ENCODE assay signal across 33 mouse cellular contexts in the genomic region with DNA sequence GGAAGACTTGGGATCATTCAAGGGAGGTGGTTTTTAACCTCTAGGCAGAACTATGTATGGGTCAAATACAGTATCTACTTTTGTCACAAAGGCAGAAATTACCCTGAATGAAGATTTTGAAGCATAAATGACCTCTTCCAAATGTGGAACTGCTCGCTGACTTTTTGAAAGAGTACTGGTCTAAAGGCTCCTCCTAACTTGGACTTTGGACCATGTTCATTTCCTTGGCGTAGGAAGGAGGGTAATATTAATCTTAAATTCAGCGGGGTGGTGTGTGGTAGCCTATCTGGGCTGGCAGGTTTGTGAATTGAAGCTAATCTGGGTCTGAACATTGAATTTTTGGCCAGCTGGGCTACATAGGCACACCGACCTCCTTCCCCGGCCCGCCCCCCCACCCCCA. TPM values are rescaled to one million over a fixed set of nuclear protein-coding genes. Genes with fewer than 3 reads are reported as not detected.
DNase-seq lines count a peak whose midpoint lies in the region; ATAC-seq and TF ChIP-seq lines count a peak whose summit lies in the region.
"Had no signal": no experiment of that assay in that cellular context is flagged by ENCODE, and none has a peak within 500 bp of the region (broad histone marks: within the 10 kb centered on the region; RNA-seq: fewer than 3 reads in every experiment).

No protein-coding gene starts in this region.

- no peaks in the 10 kb centered on the region for H3K27me3 ChIP-seq in kidney, embryonic 15.5 days
- H3K27me3 ChIP-seq in intestine, embryonic 16.5 days (replicated peaks; ENCODE audit: control insufficient read depth, insufficient read depth, low read length), result no peaks in the 10 kb centered on the region
- H3K27me3 ChIP-seq in small intestine, adult 2 months (ENCODE audit: control insufficient read depth, insufficient read depth, low read length), result no peaks in the 10 kb centered on the region
- H3K27me3 ChIP-seq in forebrain, embryonic 13.5 days, result no peaks in the 10 kb centered on the region
- H3K27me3 ChIP-seq: embryonic facial prominence, embryonic 13.5 days; hindbrain, embryonic 12.5 days; limb, embryonic 15.5 days; megakaryocyte, embryonic 14.5 days; neural tube, embryonic 12.5 days had no signal

- WGBS in kidney, embryonic 15.5 days, result 86% methylated on average over 6 of the region's 6 CpGs
- 72% methylated on average over 6 of the region's 6 CpGs for WGBS in intestine, embryonic 16.5 days
- 36% methylated on average over 6 of the region's 6 CpGs for WGBS in small intestine, adult 2 months
- WGBS in forebrain, embryonic 13.5 days, result 81% methylated on average over 6 of the region's 6 CpGs

- ATAC-seq in kidney, embryonic 15.5 days (replicated peaks; ENCODE audit: low FRiP score), result no peak
- ATAC-seq in intestine, embryonic 16.5 days, result no peak
- no peak for ATAC-seq in forebrain, embryonic 13.5 days

- H3K4me2 ChIP-seq in kidney, embryonic 15.5 days, result peak overlapping the region; percentile 14; the same call in 1 of the 2 replicates
- H3K4me2 ChIP-seq in intestine, embryonic 16.5 days (ENCODE audit: low read depth, low read length), result peak overlapping the region; percentile 27; the same call in 1 of the 2 replicates
- H3K4me2 ChIP-seq in forebrain, embryonic 13.5 days, result no peak overlapping the region

- no peak for TF ChIP-seq CTCF in gastrocnemius, adult 2 months (IDR thresholded peaks at IDR 0.05)
- TF ChIP-seq CTCF in small intestine, adult 2 months (IDR thresholded peaks at IDR 0.05; ENCODE audit: extremely low read depth, insufficient read length, insufficient replicate concordance, low read depth, low read length), result no peak

- H3K4me1 ChIP-seq in kidney, embryonic 15.5 days, result peaks cover 14% of the 10 kb centered on the region
- peaks cover 13% of the 10 kb centered on the region for H3K4me1 ChIP-seq in intestine, embryonic 16.5 days (ENCODE audit: control insufficient read depth, insufficient read depth, low read length)
- peaks cover 7% of the 10 kb centered on the region; the same call in 1 of the 2 replicates for H3K4me1 ChIP-seq in small intestine, adult 2 months (ENCODE audit: control insufficient read depth, insufficient read depth, insufficient read length, low read length)
- peaks cover 28% of the 10 kb centered on the region for H3K4me1 ChIP-seq in forebrain, embryonic 13.5 days

- H3K27ac ChIP-seq in gastrocnemius, adult 2 months, result peak overlapping the region; percentile 91; the same call in 1 of the 2 replicates
- no peak overlapping the region for H3K27ac ChIP-seq in kidney, embryonic 15.5 days
- H3K27ac ChIP-seq in intestine, embryonic 16.5 days (ENCODE audit: low read length), result 0 out of 2 replicates have a peak overlapping the region, but pooled peaks have one; percentile 4
- peak overlapping the region; percentile 80 for H3K27ac ChIP-seq in small intestine, adult 2 months (ENCODE audit: insufficient read depth, low read depth, low read length)
- no peak overlapping the region for H3K27ac ChIP-seq in forebrain, embryonic 13.5 days
- H3K27ac ChIP-seq: embryonic facial prominence, embryonic 13.5 days; hindbrain, embryonic 12.5 days; left cerebral cortex, adult 2 months; limb, embryonic 15.5 days; neural tube, embryonic 12.5 days had no signal

- no peaks in the 10 kb centered on the region for H3K9me3 ChIP-seq in kidney, embryonic 15.5 days (replicated peaks)
- H3K9me3 ChIP-seq in intestine, embryonic 16.5 days (ENCODE audit: control insufficient read depth, low read length), result no peaks in the 10 kb centered on the region
- H3K9me3 ChIP-seq in forebrain, embryonic 13.5 days (replicated peaks), result no peaks in the 10 kb centered on the region
- H3K9me3 ChIP-seq: embryonic facial prominence, embryonic 13.5 days; heart, embryonic 12.5 days; hindbrain, embryonic 12.5 days; limb, embryonic 15.5 days; megakaryocyte, embryonic 14.5 days; neural tube, embryonic 12.5 days had no signal

- H3K9ac ChIP-seq in kidney, embryonic 15.5 days, result no peak overlapping the region
- no peak overlapping the region for H3K9ac ChIP-seq in intestine, embryonic 16.5 days (ENCODE audit: low read depth, low read length)
- no peak overlapping the region for H3K9ac ChIP-seq in forebrain, embryonic 13.5 days
- H3K9ac ChIP-seq: hindbrain, embryonic 12.5 days; limb, embryonic 15.5 days had no signal

- no peak overlapping the region for H3K4me3 ChIP-seq in gastrocnemius, adult 2 months
- H3K4me3 ChIP-seq in kidney, embryonic 15.5 days (replicated peaks), result no peak overlapping the region
- no peak overlapping the region for H3K4me3 ChIP-seq in intestine, embryonic 16.5 days (ENCODE audit: low read length)
- H3K4me3 ChIP-seq in small intestine, adult 2 months (ENCODE audit: low read depth, low read length), result no peak overlapping the region
- no peak overlapping the region for H3K4me3 ChIP-seq in forebrain, embryonic 13.5 days

- no peak for DNase-seq in gastrocnemius, adult 2 months
- no peak for DNase-seq in gastrocnemius, adult 8-10 months (ENCODE audit: low spot score in 2 of 2)
- no peak for DNase-seq in kidney, postnatal 10 days
- DNase-seq in layer of hippocampus, adult 11-12 months (ENCODE audit: low spot score), result no peak
- DNase-seq: adrenal gland, postnatal 10 days; cerebellum, adult 18-20 months; cerebellum, postnatal 14 days; gastrocnemius, postnatal 10 days; heart, postnatal 14 days; left cerebral cortex, postnatal 4 days; lung, embryonic 14.5 days; midbrain, embryonic 14.5 days; right cerebral cortex, postnatal 14 days; spleen, adult 18-20 months; thymus, adult 2 months; thymus, postnatal 4 days had no signal

- intact Hi-C loops in gastrocnemius, adult 2 months (cut with DNase I), result loop anchor here (5.0 kb wide), 3 partner anchors 50 to 160 kb away; a partner anchor contains a TSS

- TF ChIP-seq POLR2A in small intestine, adult 2 months (IDR thresholded peaks at IDR 0.05; ENCODE audit: low read depth, low read length), result no peak

- H3K36me3 ChIP-seq in kidney, embryonic 15.5 days, result no peaks in the 10 kb centered on the region
- H3K36me3 ChIP-seq in intestine, embryonic 16.5 days (ENCODE audit: control insufficient read depth, insufficient read depth, low read length), result no peaks in the 10 kb centered on the region
- no peaks in the 10 kb centered on the region for H3K36me3 ChIP-seq in small intestine, adult 2 months (ENCODE audit: control insufficient read depth, insufficient read depth, low read length)
- H3K36me3 ChIP-seq in forebrain, embryonic 13.5 days (ENCODE audit: poor library complexity, severe bottlenecking), result no peaks in the 10 kb centered on the region
- H3K36me3 ChIP-seq: embryonic facial prominence, embryonic 13.5 days; heart, embryonic 12.5 days; hindbrain, embryonic 12.5 days; limb, embryonic 15.5 days; neural tube, embryonic 12.5 days had no signal

RNA-seq across cellular contexts. Expression of a gene that starts 0.8 kb away (rescaled TPM):
- total RNA-seq in gastrocnemius, adult 2 months (2021), result 100 to 1,000 TPM; 125 to 155 TPM
- 100 to 1,000 TPM; 124 to 144 (median 137) TPM for total RNA-seq in gastrocnemius, adult 8-10 months (2022)
- 174 and 190 TPM in 2 replicates for polyA plus RNA-seq in kidney, embryonic 15.5 days (2015; fragmentation: Nextera tagmentation; extraction: Ambion mirVana)
- polyA plus RNA-seq in intestine, embryonic 16.5 days (2015; fragmentation: Nextera tagmentation; extraction: Ambion mirVana), result 152 and 155 TPM in 2 replicates
- polyA plus RNA-seq in small intestine, adult 2 months (2012; rRNA removed), result 3.6 and 13.5 TPM in 2 replicates
- 220 and 233 TPM in 2 replicates for polyA plus RNA-seq in forebrain, embryonic 13.5 days (2015; fragmentation: Nextera tagmentation; extraction: Ambion mirVana)

RNA-seq across cellular contexts. Expression of a gene that starts 1.2 kb away (rescaled TPM):
- total RNA-seq in gastrocnemius, adult 2 months (2021), result 10 to 100 TPM; 18.1 to 20.5 TPM
- total RNA-seq in gastrocnemius, adult 8-10 months (2022), result 10 to 100 TPM; 19.5 to 24.5 (median 20.8) TPM
- polyA plus RNA-seq in kidney, embryonic 15.5 days (2015; fragmentation: Nextera tagmentation; extraction: Ambion mirVana), result 3.9 and 4.2 TPM in 2 replicates
- 2.9 and 3.5 TPM in 2 replicates for polyA plus RNA-seq in intestine, embryonic 16.5 days (2015; fragmentation: Nextera tagmentation; extraction: Ambion mirVana)
- polyA plus RNA-seq in small intestine, adult 2 months (2012; rRNA removed), result 11.9 and 30.8 TPM in 2 replicates
- polyA plus RNA-seq in forebrain, embryonic 13.5 days (2015; fragmentation: Nextera tagmentation; extraction: Ambion mirVana), result 4.2 and 5.9 TPM in 2 replicates

RNA-seq across cellular contexts. Expression of a gene that starts 48.2 kb away (rescaled TPM):
- not detected for total RNA-seq in gastrocnemius, adult 2 months (2021)
- total RNA-seq in gastrocnemius, adult 8-10 months (2022), result not detected
- polyA plus RNA-seq in kidney, embryonic 15.5 days (2015; fragmentation: Nextera tagmentation; extraction: Ambion mirVana), result not detected in 2 replicates
- polyA plus RNA-seq in intestine, embryonic 16.5 days (2015; fragmentation: Nextera tagmentation; extraction: Ambion mirVana), result 0.04 and 0.07 TPM in 2 replicates
- polyA plus RNA-seq in small intestine, adult 2 months (2012; rRNA removed), result not detected in 2 replicates
- polyA plus RNA-seq in forebrain, embryonic 13.5 days (2015; fragmentation: Nextera tagmentation; extraction: Ambion mirVana), result 0.08 TPM in 1 of 2 replicates, not detected in the other
- total RNA-seq: adrenal gland, postnatal 10 days; gastrocnemius, postnatal 10 days; granulocyte monocyte progenitor cell, adult 5-6 weeks; heart, postnatal 14 days; layer of hippocampus, postnatal 10 days; left cerebral cortex, adult 2 months; left cerebral cortex, postnatal 4 days had no signal
- polyA plus RNA-seq: embryonic facial prominence, embryonic 13.5 days; erythroblast, embryonic 14.5 days; forebrain, embryonic 14.5 days; frontal cortex, adult 2 months; heart, embryonic 12.5 days; hindbrain, embryonic 12.5 days; large intestine, adult 2 months; limb, embryonic 15.5 days; midbrain, embryonic 14.5 days had no signal

Comparison
In these comparisons a context has a peak if more than half of its experiments do, and no peak if none do; other contexts are left out.
1. H3K27ac ChIP-seq: peak in gastrocnemius, adult 2 months (single experiment), intestine, embryonic 16.5 days (single experiment) and small intestine, adult 2 months (single experiment); none in kidney, embryonic 15.5 days (single experiment) and forebrain, embryonic 13.5 days (single experiment).
2. RNA of a gene that starts 0.8 kb away (polyA plus RNA-seq): 220 to 233 TPM in forebrain, embryonic 13.5 days, 174 to 190 TPM in kidney, embryonic 15.5 days and 152 to 155 TPM in intestine, embryonic 16.5 days; 3.6 to 13.5 TPM in small intestine, adult 2 months; every median in the first group is over 10 times any median in the second.